Mouse (Mus musculus) CH12.LX (cell line): ENCODE results near the gene Sec22a.

ENCODE experiments used
- ETS1 ChIP-seq: conservative IDR thresholded peaks from 2 replicates; pipeline ENCODE4 v1.6.1; 2012; ENCODE audit warnings: low read depth, mild to moderate bottlenecking, inconsistent platforms, low read length, improper control_type of control experiment, moderate library complexity
- MYC ChIP-seq: IDR thresholded peaks from 2 replicates; pipeline ENCODE4 v1.6.1; 2011; ENCODE audit warnings: low read depth, mild to moderate bottlenecking, improper control_type of control experiment, low read length

GRCm38 (mm10) chr16:35364063-35364428, 328 bp upstream of the Sec22a start:
- TF ChIP-seq ETS1 (no peak), MYC (no peak)
